Mouse (Mus musculus): Measurements from ENCODE around the gene Ilk.
A peak's percentile ranks its signal among the peaks of the same experiment; 100 is the strongest.
"Not testable (repeated sequence)": the region's sequence is repeated elsewhere in the genome, so short reads cannot be mapped to it uniquely, and the experiment has no call there.

The Ilk gene

GRCm38 (mm10) chr7:105736264-105736901 lies at the start of gene Ilk:
TSS of gene Ilk (plus strand) at chr7:105736592.
- DNase-seq: peak; percentile 95

- no peak for DNase-seq
Observed at GRCm38 (mm10) chr7:105690875-105691274, 45.5 kb upstream of the Ilk start.

- DNase-seq: no peak
Observed at GRCm38 (mm10) chr7:105703184-105703583, 33.2 kb upstream of the Ilk start.

GRCm38 (mm10) chr7:105703816-105704215 lies 32.6 kb upstream of the Ilk start:
- no peak for DNase-seq

- no peak for DNase-seq
Observed at GRCm38 (mm10) chr7:105708733-105709132, 27.7 kb upstream of the Ilk start.

- no peak for DNase-seq
Observed at GRCm38 (mm10) chr7:105715366-105715765, 21.0 kb upstream of the Ilk start.

- DNase-seq: no peak
Observed at GRCm38 (mm10) chr7:105721916-105722315, 14.5 kb upstream of the Ilk start.

- peak; percentile 80 for DNase-seq
Observed at GRCm38 (mm10) chr7:105726144-105726979, 10.0 kb upstream of the Ilk start.

GRCm38 (mm10) chr7:105726980-105727325 lies 9.4 kb upstream of the Ilk start:
- DNase-seq: no peak

- no peak for DNase-seq
Observed at GRCm38 (mm10) chr7:105728701-105729428, 7.5 kb upstream of the Ilk start.

- no peak for DNase-seq
Observed at GRCm38 (mm10) chr7:105733836-105734235, 2.6 kb upstream of the Ilk start.

GRCm38 (mm10) chr7:105734826-105735225 lies 1.6 kb upstream of the Ilk start:
- DNase-seq: no peak

GRCm38 (mm10) chr7:105735464-105735863 lies 928 bp upstream of the Ilk start:
- DNase-seq: not testable (repeated sequence)

- DNase-seq: peak; percentile 50
Observed at GRCm38 (mm10) chr7:105736911-105737521, 624 bp downstream of the Ilk start, which contains the start of gene Rrp8. TSS of gene Rrp8 (minus strand) at chr7:105737385.

GRCm38 (mm10) chr7:105737648-105738047 lies 1.3 kb downstream of the Ilk start:
- no peak for DNase-seq

- no peak for DNase-seq
Observed at GRCm38 (mm10) chr7:105738286-105738685, 1.9 kb downstream of the Ilk start.

GRCm38 (mm10) chr7:105738948-105739347 lies 2.6 kb downstream of the Ilk start:
- DNase-seq: peak; percentile 82

GRCm38 (mm10) chr7:105740089-105740795 lies 3.9 kb downstream of the Ilk start:
- no peak for DNase-seq

GRCm38 (mm10) chr7:105740851-105741250 lies 4.5 kb downstream of the Ilk start:
- DNase-seq: no peak

- no peak for DNase-seq
Observed at GRCm38 (mm10) chr7:105741978-105742377, 5.6 kb downstream of the Ilk start.

GRCm38 (mm10) chr7:105742539-105743215 lies 6.3 kb downstream of the Ilk start:
- not testable (repeated sequence) for DNase-seq
